Mouse (Mus musculus) pancreas, adult 10 weeks (tissue): ENCODE measurements around the gene Zfp943. TPM values are rescaled to one million over a fixed set of nuclear protein-coding genes. Genes with fewer than 3 reads are reported as not detected.

ENCODE experiments used
- polyA plus RNA-seq: library from polyadenylated mRNA; stranded (reverse); fragments of 350-450 nt; fragmentation: Illumina TruSeq; extraction: RNeasy Lipid Tissue Mini Kit (QIAGEN cat#74804); gene quantifications from one replicate; pipeline ENCODE4 v1.2.3, GENCODE M21; 2015; ENCODE audit warnings: low read depth, low replicate concordance; ENCODE audit not compliant: insufficient read depth

Zfp943 gene
- polyA plus RNA-seq, result 3.8 TPM

GRCm38 (mm10) chr17:21962107-21962907, at the start of gene Zfp943, which contains the start of gene Zfp942:
Gene Zfp943 (plus strand): TSS chr17:21962552.
Gene Zfp942 (minus strand): TSS chr17:21962464.

Other genes starting within 250 kb of the Zfp943 start
- 0.90 TPM for gene Zfp229, start 231.8 kb upstream of the Zfp943 start, polyA plus RNA-seq
- 0.70 TPM for gene Zfp820, start 116.8 kb upstream of the Zfp943 start, polyA plus RNA-seq
- gene Zfp995, start 52.6 kb upstream of the Zfp943 start, polyA plus RNA-seq, result 1.3 TPM
- 1.8 TPM for gene Zfp942, start 88 bp upstream of the Zfp943 start, polyA plus RNA-seq
- 0.74 TPM for gene Zfp947, start 203.6 kb downstream of the Zfp943 start, polyA plus RNA-seq